Mouse (Mus musculus): Measurements from ENCODE around the gene Pclo. TPM values are rescaled to one million over a fixed set of nuclear protein-coding genes. Genes with fewer than 3 reads are reported as not detected.
A peak's percentile ranks its signal among the peaks of the same experiment; 100 is the strongest.
"Not testable (repeated sequence)": the region's sequence is repeated elsewhere in the genome, so short reads cannot be mapped to it uniquely, and the experiment has no call there.

The Pclo gene
- polyA plus RNA-seq, 1 experiment from 2014 or later: 0.16 TPM

DNA sequence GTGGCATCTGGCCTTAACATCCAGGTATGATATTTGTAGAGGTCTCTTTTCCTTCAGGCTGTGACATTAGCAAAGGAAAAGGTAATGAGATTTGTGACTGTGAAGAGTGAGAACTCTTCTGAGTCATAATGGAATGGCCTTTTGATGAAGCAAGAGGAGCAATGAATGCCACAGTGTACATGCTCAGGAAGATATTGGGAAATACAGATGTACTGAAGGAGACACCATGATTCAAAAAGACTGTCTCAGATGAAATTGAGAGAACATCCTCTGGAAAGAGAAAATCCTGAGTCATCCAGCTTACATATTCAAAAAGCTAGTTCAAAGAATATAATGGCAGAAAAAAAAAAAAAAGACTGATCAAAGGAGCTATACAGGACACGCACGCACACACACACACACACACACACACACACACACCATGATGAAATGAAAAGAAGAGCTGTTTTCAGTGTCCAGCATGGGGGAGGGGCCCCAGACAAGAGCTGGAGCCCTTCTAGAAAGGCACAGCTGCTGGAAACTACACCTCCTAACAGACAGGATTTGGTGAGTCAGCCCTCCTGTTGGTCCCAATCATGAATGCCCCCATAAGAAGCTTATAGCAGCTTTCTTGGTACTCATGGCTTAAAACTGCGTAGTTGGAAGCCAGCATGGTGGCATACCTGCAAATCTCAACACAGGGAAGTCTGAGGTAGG, 318.6 kb downstream of the Pclo start:
- H3K9ac ChIP-seq: no peak overlapping the region
- H3K27ac ChIP-seq (replicated peaks): no peak overlapping the region
- no peak for ATAC-seq (ENCODE audit: extremely low read depth, insufficient number of reproducible peaks, low FRiP score, low TSS enrichment)
- H3K36me3 ChIP-seq: no peaks in the 10 kb centered on the region
- no peak overlapping the region for H3K4me2 ChIP-seq
- no peak overlapping the region for H3K4me3 ChIP-seq
- 75% methylated on average over 3 of the region's 3 CpGs for WGBS
- no peaks in the 10 kb centered on the region for H3K4me1 ChIP-seq
- H3K9me3 ChIP-seq: no peaks in the 10 kb centered on the region
- no peaks in the 10 kb centered on the region for H3K27me3 ChIP-seq (replicated peaks)

GRCm38 (mm10) chr5:14834155-14834991, 319.7 kb downstream of the Pclo start:
- H3K4me1 ChIP-seq: no peaks in the 10 kb centered on the region
- no peak overlapping the region for H3K4me2 ChIP-seq
- ATAC-seq (ENCODE audit: extremely low read depth, insufficient number of reproducible peaks, low FRiP score, low TSS enrichment): no peak
- no peak overlapping the region for H3K27ac ChIP-seq (replicated peaks)
- H3K4me3 ChIP-seq: no peak overlapping the region
- no peak overlapping the region for H3K9ac ChIP-seq
- 53% methylated on average over 4 of the region's 4 CpGs for WGBS
- H3K36me3 ChIP-seq: no peaks in the 10 kb centered on the region
- H3K27me3 ChIP-seq (replicated peaks): no peaks in the 10 kb centered on the region
- H3K9me3 ChIP-seq: no peaks in the 10 kb centered on the region

DNA sequence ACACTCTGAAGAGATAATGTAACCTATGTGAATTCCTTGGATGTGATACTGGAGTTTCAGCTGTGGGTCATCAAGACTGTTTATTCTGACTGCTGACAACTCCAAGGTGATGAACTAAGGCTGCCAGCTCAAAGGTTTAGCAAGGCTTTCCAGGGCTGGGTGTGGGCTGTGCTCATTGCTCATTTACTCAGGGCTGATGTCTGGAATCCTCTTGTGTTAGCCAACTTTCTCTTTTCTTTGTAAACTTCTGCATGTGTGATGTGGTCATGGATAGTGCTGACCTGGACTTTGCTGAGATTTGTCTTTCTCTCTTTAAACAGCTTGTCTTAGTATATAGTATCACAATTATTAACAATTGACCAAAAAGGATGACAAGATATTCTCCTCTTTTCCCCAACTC, 338.9 kb downstream of the Pclo start:
- no peak overlapping the region for H3K9ac ChIP-seq
- no peak overlapping the region for H3K27ac ChIP-seq (replicated peaks)
- H3K4me2 ChIP-seq: no peak overlapping the region
- no peaks in the 10 kb centered on the region for H3K36me3 ChIP-seq
- H3K27me3 ChIP-seq (replicated peaks): no peaks in the 10 kb centered on the region
- no peaks in the 10 kb centered on the region for H3K4me1 ChIP-seq
- no peak overlapping the region for H3K4me3 ChIP-seq
- H3K9me3 ChIP-seq: peaks cover 2% of the 10 kb centered on the region; the same call in 1 of the 2 replicates
- ATAC-seq (ENCODE audit: extremely low read depth, insufficient number of reproducible peaks, low FRiP score, low TSS enrichment): no peak

DNA sequence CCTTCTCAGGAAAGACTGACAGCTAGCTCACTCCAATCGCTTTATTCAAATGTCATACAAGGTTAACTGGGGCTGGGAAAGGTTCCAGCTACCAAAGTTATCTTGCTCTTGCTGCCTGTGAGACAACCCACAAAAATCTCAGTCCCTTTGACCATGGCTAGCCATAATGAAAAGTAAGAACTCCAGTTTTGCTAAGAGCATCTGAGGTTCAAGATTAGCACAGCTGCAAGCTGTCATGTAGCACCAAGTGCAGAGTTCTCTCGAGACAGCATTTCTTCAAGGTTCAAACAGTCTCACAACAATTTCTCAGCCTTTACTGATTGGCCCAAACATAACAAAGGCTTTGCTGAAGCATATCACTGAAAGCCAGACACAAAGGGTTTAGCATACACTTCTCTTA, 370.6 kb downstream of the Pclo start:
- not testable (repeated sequence) for H3K4me1 ChIP-seq; H3K9ac ChIP-seq; H3K4me2 ChIP-seq; H3K4me3 ChIP-seq; H3K9me3 ChIP-seq; H3K36me3 ChIP-seq; H3K27me3 ChIP-seq (replicated peaks)
- peak; percentile 35; the same call in 1 of the 2 replicates for ATAC-seq (ENCODE audit: extremely low read depth, insufficient number of reproducible peaks, low FRiP score, low TSS enrichment)
- WGBS: 34% methylated on average over 2 of the region's 2 CpGs
- H3K27ac ChIP-seq (replicated peaks): 0 out of 2 replicates have a peak overlapping the region, but pooled peaks have one; percentile 16

DNA sequence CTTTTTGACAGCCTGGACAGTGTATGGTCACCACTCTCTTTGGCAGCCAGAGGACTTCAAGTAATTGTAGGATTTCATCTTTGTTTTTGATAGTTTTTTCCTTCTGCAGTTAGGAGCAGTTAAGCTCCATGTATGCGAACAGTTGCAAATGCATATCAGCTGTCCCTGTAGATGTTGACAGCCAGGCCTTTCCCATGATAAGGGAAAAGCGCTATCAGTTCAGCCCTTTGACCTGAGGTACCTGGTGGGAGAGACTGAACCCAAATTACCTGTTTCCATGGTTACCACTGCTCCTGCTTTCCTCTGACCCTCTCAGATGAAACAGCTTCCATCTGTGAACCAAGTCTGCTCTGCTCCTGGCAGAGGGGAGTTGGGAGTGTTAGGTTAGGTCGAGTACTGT, 377.5 kb downstream of the Pclo start:
- Histone ChIP-seq H3K4me2 (no peak overlapping the region), H3K4me3 (no peak overlapping the region), H3K27me3 (replicated peaks) (no peaks in the 10 kb centered on the region), H3K27ac (replicated peaks) (no peak overlapping the region), H3K9me3 (no peaks in the 10 kb centered on the region), H3K9ac (no peak overlapping the region), H3K36me3 (no peaks in the 10 kb centered on the region), H3K4me1 (no peaks in the 10 kb centered on the region)
- 36% methylated on average over 3 of the region's 3 CpGs for WGBS
- ATAC-seq (ENCODE audit: extremely low read depth, insufficient number of reproducible peaks, low FRiP score, low TSS enrichment): no peak

GRCm38 (mm10) chr5:14903539-14903938, 388.8 kb downstream of the Pclo start:
- not testable (repeated sequence) for ATAC-seq (ENCODE audit: extremely low read depth, insufficient number of reproducible peaks, low FRiP score, low TSS enrichment); H3K9ac ChIP-seq; H3K4me2 ChIP-seq; H3K27ac ChIP-seq (replicated peaks); H3K9me3 ChIP-seq; H3K36me3 ChIP-seq; H3K4me3 ChIP-seq; H3K27me3 ChIP-seq (replicated peaks); H3K4me1 ChIP-seq
- 10% methylated on average over 3 of the region's 3 CpGs for WGBS
